Mouse (Mus musculus) liver, postnatal 0 days (tissue): ENCODE measurements at regions not wholly inside any gene's neighbourhood (a gene's known extent, or its start where the extent isn't known, plus 50 kb on each side); places are given as distances from the start of the nearest gene placed in this dataset.

Experiments used
- CTCF ChIP-seq: sonication (generic); IDR thresholded peaks from 2 replicates; pipeline ENCODE4 v1.5.1; 2016; ENCODE audit warnings: antibody characterized with exemption, low read depth
- EP300 ChIP-seq: IDR thresholded peaks from 2 replicates; pipeline ENCODE4 v1.6.1; 2016; ENCODE audit warnings: antibody characterized with exemption, low read depth, mild to moderate bottlenecking

DNA sequence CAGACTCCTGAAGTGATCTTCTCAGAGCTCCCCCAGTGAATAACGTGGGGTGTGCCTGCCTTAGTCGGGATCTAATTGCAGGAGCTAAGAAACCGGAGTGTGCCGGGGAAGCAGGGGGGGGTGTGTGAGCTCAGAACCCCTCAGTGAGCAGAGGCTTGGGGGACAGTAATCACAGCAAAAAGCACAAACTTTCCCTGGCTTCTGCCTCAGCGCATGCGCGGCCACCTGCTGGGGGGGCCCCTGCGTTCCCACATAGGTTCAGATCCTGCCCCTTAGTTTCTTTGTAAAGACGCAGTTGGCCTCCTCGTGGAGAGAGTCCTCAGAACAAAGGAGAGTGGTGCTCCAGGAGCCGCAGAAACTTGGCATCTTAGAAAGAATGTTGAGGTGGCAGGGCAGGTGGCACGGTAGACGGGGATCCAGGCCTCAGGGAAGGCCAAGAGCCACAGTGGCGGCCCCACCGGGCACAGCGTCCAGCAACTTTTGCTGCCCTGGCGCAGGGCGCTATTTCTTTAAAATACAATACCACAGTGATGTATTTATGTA lies 429.7 kb downstream of the Zfp536 start:
- TF ChIP-seq CTCF (no peak), EP300 (no peak)
